Mouse (Mus musculus) left cerebral cortex, adult 9 months (tissue): ENCODE results near the gene Alg2.

Experiments used
- DNase-seq, 2 experiments: peaks; one replicate each; pipeline ENCODE4 v3.0.0; 2022; ENCODE audit warnings: low spot score in 2 of 2

Alg2 gene

DNA sequence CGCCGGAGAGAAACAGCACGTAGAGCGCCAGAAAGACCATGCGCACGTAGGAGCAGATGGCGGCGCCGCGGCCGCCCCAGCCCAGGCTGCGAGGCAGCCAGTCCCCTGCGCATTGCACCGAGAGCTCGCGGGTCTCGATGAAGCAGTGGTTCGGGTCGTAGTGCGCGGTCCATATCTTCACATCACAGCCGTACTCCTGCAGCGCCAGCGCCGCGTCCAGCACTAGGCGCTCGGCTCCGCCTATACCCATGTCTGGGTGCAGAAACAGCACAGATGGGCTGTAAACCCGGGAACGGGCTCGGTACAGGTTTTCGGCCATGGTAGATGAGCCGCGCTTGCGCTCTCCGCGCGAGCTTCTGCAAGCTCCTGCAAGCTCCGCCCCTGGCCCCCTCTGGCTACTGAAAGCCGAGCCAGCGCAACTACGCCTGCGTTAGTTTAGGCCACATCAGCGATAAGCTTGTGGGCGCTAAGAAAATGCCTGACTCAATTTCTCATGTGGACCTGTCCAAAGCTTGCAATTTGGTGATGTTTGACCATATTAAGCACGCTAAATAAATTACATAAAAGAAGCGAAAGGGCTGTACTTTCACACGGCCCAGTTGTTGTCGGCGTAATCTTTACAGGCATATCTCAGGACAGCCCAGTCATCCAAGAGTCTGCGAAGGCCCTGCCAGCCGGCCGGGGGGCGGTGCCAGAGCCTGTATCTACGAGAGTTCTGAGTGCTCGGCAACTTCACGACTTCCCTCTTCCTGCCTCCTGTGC lies at the start of gene Alg2, which contains the start of gene Sec61b:
Gene Alg2 (minus strand): TSS at position 366 of the 762 bp plus-strand sequence.
Gene Sec61b (plus strand): TSS at position 691 of the 762 bp plus-strand sequence.
- DNase-seq: peak; percentile 92 to 98

DNA sequence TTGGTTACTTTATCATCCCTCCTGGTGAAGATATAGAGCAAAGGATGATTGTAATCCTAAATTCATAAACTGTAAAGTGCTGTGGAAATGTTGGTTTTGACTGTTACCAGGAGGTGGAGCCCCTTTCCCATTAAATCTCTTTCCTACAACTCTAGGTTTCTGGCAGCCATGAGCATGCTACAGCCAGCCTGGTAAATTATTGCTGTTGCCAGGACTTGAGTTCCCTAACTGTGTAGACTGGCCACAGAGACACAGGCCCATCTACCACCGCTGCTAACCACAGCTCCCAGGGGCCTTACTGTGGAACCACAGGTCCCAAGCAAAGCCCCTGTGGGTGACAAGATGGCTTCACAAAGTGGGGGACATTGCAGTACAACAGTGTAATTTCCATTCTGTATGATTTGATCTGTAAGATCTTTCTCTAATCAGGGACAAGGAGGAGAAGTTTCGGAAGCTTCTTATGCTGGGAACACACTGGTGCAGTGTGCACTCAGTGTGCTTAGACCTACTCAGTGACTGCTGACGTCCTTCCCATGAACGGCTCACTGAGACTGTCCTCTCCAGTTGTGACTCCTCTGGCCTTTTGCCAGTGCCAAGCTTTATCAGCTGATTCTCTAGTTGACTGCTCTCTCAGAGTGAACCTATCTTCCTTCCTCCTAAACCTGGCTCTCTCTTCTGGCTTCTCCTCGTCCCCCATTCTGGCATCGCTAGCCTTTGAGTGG lies 47.9 kb upstream of the Alg2 start:
- peak in 1 of 2 experiments; percentile 47 for DNase-seq

DNA sequence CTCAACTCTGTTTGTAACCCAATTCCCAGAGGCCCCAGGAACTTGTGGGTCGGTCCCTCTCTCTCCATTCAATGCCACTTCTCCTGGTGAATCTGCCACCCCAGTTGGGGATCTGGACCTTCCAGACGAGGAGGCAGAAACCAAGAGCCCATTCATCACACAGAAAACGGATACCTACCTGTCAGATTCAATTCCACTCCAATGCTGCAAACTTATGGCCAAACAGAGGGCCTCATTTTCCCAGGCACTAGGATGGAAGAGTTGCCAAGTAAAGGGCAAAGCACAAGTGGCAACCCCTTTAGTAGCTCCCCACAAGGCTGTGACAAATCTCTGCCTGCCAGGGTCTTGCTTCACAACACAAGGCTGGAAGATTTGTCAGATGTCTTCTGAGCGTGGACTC lies 45.9 kb upstream of the Alg2 start:
- DNase-seq: no peak

DNA sequence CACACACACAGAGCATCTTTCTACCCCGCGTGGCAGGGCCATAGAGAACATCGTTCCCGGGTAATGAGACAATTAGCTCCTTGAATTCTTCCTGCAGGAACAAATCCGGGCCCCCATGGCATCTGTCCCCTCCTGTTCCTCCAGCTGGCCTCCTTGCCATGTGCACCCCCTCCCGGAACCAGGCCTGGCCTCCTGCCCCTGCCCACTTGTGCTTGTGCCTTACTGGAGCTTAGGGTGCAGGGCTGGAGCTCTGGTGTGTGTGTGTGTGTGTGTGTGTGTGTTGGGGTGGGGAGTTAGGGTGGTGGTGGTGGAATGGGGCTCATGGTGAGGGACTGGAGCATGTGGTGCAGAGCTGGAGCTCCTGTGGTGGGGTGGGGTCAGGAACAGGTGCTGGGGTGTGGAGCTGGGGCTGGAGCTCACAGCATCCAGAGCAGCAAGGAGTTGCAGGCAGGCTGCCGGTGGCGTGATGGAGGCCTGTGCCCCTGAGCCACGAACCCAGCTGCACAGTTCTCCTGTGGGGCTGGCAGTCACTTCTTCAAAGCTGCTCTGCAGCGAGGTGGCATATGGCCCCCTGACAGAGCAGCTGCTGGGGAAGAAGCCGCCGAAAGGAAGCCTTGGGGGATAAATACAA lies 44.5 kb upstream of the Alg2 start:
- DNase-seq: peak in 1 of 2 experiments; percentile 14

DNA sequence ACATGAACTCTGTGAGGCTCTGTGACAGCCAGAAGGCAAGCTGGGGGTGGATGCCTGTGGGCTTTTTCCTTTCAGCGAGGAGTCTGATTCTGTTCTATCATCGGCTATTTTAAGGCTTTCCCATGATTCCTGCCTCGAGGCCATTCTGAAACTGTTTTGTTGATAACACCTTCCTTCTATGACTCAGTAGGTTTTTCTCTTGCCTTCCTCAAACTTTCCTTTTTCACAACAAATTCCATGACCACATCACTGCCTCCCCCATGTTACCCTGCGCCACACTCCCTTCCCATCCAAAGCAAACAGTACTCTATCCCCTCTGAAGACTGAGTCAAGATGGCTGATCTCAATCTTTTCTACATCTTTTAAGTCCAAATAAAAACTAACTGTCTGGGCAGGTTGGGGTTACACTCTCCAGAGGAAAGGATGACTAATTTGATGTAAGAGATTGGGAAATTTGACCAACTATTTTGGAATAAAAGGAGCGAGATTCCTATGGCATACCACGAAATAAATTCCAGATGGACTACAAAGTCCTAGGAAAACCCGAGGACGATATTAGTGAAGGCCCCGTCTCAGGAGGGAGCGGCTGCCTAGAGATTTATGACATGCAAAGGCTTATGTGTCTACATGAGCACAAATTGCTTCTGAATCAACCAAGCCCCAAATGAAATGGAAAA lies 30.8 kb upstream of the Alg2 start:
- peak in 1 of 2 experiments; percentile 24 for DNase-seq

DNA sequence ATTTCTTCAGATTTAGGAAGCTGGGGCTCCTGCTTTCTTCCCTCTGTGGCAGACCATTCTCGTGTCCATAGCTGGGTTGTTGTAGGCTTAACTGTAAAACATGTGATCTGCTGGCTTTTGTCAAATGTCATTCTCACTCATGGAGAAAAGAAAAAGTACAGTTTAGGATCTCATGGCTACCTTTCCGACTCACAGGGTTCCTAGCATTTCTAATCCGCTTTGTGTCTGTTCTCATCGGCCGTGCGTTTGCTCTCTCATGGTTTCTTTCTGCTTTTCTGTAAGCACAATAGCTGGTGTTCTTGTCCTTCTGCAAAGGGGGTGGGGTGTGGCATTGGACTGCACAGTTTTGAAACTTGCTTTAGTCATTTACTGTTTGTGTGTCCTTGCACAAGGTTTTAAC lies 28.9 kb upstream of the Alg2 start:
- no peak for DNase-seq

DNA sequence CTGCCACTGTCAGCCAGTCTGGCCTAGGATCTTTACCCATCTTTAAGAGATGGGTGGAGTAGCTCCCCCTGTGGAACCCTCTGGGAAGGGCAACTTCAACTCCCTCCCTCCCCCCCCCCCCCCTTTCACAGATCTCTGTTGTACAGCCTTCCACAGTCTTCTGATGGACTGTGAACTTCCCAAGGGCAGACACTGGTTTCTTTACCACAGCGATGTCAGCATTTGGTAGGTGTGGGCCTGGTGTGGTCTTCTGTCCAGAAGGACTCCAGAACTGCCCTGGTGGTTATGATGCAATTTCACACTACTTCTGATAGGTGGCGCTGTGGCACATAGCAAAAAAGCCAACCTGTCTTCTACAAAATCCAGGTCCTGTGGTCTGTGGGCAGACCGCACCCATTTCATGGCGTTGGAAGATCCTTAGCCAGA lies 28.4 kb upstream of the Alg2 start:
- peak in 1 of 2 experiments; percentile 43 for DNase-seq

DNA sequence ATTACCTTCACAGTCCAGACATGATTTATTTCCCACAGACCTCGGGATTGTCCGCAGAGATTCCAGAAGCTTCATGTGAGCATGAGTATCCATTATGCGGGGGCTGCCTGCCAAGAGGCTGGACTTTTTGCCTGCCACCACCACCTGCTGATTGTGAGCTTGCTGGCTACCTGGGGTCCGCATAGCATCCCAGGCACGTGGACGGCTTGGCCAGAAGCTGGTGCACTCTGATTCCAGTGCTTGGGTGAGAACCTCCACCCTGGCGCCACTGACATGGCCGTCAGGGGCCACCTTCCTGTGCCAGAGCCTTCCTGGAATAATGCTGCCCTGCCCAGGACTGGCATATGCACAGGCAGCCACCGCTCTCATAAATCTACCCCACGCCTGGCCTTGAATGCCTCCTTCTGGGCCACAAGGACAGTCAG lies 25.0 kb upstream of the Alg2 start:
- DNase-seq: no peak

DNA sequence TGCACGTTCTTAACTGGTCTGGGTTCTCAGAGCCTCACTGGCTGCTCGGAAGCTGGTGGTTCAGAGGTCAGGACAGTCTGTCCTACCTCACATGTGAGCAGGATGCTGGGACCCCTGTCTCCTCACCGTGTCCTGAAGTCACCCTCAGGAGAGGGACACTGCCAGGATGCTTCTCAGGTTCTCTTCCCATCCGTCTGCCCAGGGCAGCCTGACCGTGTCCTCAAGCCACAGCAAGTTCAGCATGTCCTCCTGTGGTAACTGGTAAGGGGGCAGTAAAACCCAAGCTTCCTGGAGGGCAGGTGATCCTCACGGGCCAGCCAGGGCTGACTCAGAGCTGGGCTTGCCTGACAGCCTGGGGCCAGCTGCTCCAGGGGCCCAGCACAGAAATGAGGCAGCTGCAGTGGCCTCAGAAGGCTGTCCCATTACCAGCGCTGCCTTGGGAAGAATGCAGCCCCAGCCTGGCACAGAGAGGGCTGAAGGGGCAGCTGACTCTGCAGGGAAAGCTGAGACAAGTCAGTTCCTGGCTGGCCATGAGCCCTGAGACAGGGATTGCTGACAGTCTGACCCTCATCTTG lies 23.8 kb upstream of the Alg2 start:
- no peak for DNase-seq

DNA sequence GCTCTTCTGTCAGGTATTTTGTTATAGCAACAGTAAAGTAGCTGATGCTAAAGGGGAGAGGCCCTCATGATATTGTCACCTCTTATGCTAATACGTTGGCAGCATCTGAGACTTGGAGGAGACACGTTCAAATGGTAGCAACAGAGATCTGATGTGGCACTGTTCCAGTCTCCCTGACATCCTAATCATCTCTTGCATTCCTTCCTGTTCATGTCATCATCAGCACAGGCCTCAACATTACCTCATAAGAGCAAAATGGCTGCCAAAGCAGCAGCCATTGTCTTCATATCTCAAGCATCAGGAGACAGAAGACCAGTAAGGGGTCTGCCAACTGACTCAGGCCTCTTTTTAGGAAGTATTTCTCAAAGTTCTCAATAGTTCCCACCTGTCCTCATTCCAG lies 20.6 kb upstream of the Alg2 start:
- DNase-seq: no peak

DNA sequence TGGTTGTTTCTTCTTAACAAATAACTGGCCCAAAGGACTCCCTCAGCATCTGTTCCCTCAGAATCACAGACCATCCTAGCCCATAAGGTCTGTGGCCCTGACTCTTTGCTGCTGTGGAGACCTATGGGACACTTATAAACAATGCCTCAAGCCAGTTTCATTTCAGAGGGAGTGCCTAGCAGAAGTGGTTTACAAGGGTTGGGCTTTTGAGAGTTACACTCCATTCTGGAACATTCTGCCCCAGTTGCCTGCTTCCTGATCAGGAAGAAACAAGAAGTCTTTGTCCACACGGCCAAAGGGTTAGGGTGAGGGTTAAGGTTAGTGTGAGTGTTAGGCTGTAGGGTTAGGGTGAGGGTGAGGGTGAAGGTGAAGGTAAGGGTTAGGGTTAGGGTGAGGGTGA lies 20.0 kb upstream of the Alg2 start:
- no peak for DNase-seq

DNA sequence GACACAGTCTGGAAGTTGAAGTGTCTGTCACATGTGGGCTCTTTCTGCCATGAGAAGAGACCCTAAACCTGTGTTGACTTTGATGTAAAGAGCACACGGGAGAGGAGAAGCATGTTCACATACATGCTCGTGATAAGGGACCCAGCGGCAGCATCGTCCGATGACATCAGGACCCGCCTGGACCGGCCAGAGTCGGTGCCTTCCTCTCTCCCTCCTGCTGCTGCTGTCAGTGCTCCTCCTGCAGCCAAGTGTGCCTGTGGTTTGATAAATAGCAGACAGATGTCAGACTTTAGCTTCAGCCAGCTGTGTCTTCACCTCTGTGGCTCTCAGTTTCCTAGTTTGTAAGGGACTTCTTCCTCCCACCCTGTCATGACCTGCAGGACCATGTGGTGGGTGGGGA lies 19.3 kb upstream of the Alg2 start:
- DNase-seq: no peak

DNA sequence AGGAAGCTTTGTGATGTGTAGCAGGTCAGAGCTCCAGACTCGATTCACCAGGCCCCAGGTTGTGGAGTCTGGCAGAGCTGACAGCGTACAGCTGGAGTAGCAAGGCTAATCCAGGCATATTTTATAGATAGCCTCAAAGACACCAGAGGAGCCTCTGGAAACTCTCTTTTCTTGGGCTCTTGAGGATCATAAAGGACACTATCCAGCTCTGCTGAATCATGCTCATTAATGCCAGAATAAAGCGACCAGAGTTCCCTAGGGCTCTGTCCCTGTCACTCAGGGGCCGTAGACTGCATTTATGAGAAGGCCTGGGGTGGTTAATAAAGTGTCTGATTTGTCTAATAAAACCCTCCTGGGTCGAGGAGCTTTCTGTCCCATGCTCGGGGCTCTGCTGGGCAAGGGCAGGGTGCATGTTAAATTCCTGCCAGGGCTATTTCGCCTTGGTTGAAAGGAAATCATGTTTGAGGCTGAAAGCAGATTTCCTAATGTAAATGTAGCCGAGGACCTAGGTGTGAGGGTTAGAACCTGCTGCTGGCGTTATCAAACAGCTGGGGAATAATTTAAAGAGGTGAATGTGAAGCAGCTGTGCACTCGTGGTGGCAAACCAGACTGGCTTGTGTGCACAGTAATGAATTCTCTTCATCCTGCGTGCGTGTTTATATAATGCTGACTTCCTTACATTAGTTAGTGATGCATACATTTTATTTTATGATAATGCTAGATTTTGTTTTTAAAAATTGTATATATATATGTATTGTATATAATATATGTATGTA lies 18.4 kb upstream of the Alg2 start:
- no peak for DNase-seq

DNA sequence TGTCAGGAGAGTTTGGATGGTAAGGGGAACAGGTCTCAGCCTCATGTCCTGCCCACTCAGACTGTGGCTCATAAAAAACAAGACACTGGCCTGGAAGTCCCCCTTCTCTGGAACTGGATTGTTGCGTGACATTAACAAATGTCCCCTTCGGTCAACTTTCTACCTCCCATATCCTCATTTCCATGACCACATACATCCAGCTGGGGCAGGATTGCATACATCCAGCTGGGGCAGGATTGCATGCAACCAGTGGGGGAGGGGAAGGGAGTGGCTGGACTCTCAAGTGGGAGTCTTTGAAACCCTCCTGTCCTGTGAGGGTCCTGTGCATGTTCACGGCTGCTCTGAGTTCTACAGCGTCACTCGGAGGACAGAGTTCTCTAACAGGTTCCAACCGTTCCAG lies 17.1 kb upstream of the Alg2 start:
- no peak for DNase-seq

DNA sequence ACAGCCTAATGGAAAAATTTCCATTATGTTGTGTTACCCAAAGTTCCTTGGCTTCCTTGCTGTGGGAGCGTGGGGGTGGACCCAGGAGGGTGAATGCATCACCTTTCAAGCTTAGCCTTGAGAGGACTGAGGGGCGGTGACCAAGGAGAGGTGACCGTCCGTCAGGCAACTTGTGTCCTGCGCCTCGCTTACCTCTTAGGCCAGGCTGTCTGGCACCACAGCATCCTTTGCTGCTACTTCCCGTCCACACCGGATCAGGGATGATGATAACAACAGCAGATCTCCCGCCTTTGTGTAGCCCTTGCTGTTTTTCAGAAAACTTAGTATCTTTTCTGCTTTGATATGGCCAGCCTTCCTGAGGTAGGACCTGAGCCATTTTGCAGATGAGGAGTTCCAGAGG lies 6.4 kb upstream of the Alg2 start:
- no peak for DNase-seq

DNA sequence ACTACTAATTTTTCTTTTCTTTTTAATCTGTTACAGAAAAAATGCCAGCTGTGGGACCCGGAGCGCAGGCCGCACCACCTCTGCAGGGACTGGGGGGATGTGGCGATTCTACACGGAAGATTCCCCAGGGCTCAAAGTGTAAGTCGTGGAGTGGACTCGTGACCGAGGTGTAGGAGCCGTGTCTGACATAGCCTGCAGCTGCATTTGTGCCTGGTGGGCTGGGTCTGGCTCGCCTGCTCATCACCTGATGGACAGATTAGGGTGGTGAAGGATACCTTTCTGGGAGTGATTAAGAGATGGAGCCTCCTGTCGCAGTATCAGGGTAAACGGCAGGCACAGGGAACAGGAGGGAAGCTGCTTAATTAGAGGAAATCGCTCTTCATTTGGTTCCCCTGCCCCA lies 6.0 kb upstream of the Alg2 start:
- DNase-seq: no peak

DNA sequence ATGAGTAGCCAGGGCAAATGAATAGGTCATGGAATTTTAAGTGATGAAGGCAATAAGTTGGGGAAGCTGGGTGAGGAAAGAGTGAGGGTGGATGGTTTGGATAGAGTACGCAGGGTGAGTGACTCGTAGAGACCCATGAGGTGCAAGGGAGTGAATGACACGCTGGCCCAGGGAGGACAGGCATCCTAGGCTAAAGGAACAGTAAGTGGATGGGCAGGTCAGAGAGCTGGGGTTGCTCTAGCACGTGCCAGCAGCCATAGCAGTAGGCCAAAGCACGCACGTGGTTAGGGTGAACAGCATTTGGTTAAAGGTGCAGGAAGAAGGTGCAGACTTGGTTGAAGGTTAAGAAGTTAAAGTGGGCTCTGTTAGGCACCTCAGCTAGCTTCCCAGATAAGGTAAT lies 3.4 kb upstream of the Alg2 start:
- DNase-seq: no peak

DNA sequence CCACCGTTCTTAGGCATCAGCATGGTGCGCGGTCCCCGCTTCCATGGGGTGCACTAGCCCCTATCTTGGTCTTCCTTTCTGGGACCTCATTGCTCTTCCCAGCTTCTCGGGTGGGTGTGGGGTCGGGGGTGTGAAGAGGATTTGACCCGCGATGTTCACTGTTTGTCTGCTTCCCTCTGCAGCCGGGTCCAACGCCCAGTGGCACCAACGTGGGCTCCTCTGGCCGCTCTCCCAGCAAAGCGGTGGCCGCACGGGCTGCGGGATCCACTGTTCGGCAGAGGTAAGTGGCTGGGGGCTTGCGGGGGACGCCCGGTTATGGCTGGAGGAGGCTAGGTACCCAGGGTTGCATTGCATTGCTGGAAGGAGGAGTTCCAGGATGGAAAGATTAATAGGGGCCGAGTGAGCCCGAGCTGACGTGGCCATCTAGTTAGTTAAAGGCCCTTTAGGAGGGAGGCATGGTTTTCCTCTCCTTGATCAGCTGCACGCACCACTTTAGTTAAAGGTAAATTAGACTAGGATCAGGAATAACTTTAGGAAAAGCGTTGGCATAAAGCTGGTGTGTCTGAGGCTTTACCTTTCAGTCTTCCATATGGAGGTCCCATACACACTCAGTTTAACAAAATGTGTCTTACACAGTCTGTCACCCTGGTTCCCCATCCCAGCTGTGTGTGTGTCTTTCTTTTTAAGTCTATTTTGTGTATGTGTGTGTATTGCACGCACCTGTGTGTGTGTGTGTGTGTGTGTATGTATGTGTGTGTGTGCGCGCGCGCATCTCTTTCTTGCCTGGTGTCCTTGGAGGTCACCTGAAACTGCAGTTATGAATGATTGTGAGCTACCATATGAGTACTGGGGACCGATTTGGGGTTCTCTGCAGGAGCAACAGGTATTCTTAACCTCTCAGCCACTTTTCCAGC lies 854 bp upstream of the Alg2 start:
- DNase-seq: no peak

DNA sequence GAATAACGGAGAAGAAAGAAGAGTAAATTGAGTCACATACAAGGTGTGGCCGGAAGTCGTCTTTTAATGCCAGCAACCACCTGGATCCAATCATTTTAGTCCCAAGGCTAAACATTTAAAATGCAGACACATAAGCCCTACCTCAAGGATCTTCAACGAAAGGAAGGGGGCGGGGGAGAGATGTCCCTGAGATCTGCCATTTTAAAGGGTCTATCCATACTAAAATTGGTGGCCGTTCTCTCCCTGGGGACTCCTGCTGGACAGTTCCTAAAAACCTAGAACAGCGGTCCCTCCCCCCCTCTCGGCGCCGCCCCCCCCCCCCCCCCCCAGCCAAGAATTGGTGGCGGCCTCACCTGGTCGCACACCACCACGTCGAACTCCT lies 556 bp downstream of the Alg2 start:
- DNase-seq: no peak

DNA sequence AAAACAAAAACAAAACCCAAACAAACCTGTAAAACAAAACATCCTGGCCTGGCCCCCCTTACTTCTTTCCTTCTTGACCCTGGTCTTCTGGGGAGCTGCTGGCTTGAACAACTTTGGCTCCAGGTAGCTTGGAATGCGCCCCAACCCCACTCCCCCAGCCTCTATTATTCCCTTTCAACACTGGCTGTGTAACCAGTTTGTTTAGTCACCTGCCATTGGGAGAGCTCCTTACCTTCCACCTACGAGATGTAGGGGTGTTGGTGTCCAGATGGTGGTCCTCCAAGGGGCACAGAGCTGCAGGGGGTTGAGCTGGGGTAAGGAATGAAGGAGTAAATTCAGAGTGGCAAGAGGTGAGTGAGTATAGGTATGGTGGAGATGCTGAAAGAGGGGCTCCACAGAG lies 6.9 kb downstream of the Alg2 start:
- no peak for DNase-seq
